Mouse (Mus musculus): Measurements from ENCODE around the gene Ralgapa2. TPM values are rescaled to one million over a fixed set of nuclear protein-coding genes. Genes with fewer than 3 reads are reported as not detected.

Gene Ralgapa2
- polyA plus RNA-seq, 1 experiment: 8.3 TPM

DNA sequence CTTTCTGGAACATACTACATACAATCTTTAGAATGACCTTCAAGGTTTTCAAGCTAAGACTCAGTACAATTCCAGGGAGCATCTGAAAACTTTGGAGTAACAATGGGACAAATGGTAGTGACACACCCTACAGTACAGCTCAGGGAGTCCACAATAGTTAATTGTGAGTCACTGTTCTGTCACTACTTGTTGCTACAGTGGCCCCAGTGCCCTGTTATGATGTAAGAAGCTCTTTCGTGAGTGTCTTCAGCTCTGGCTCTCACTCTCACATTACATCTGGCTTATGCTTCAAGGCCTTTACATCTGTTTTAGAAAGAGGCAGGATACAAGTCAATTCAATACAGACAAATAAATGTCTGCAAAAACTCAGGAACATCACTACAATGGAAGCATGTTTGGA is 223.8 kb downstream of the Ralgapa2 start:
- H3K4me3 ChIP-seq (ENCODE audit: extremely low read depth, insufficient read depth, insufficient read length): no peak overlapping the region
- 93% methylated on average over 1 of the region's 1 CpGs for WGBS
- H3K36me3 ChIP-seq (ENCODE audit: control insufficient read depth, insufficient read depth, low read length): no peaks in the 10 kb centered on the region
- TF ChIP-seq POLR2A (IDR thresholded peaks at IDR 0.05; ENCODE audit: low read depth, low read length) (no peak), CTCF (IDR thresholded peaks at IDR 0.05; ENCODE audit: extremely low read depth, insufficient read depth, insufficient read length, insufficient replicate concordance) (no peak)
- H3K27ac ChIP-seq (ENCODE audit: insufficient read depth, low read length): no peak overlapping the region
- no peaks in the 10 kb centered on the region for H3K27me3 ChIP-seq (ENCODE audit: control insufficient read depth, insufficient read depth, low read length)
- H3K4me1 ChIP-seq (ENCODE audit: control insufficient read depth, insufficient read depth, insufficient read length): no peaks in the 10 kb centered on the region
- no peak for DNase-seq (ENCODE audit: low read depth in 1 of 2, low spot score in 2 of 2)

DNA sequence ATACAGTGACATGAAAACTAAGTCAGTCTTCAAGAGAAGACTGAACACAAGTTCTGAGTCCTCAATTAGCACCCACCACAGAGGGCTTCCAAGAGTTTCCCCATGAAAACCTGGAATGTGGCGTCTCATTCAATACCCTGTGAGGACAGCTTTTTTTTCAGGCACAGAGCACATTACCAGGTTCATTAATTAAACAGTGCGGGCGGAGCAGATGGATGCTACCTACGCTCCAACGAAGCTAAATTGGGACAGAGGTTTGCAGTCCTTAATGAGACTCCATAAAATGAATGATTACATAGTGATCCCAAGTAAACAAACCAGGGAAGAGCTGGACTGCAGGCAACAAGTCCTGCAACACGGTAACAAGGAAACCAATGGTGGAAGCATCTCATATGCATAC is 224.6 kb downstream of the Ralgapa2 start:
- TF ChIP-seq POLR2A (IDR thresholded peaks at IDR 0.05; ENCODE audit: low read depth, low read length) (no peak), CTCF (IDR thresholded peaks at IDR 0.05; ENCODE audit: extremely low read depth, insufficient read depth, insufficient read length, insufficient replicate concordance) (no peak)
- Histone ChIP-seq H3K4me1 (ENCODE audit: control insufficient read depth, insufficient read depth, insufficient read length) (no peaks in the 10 kb centered on the region), H3K27ac (ENCODE audit: insufficient read depth, low read length) (no peak overlapping the region), H3K36me3 (ENCODE audit: control insufficient read depth, insufficient read depth, low read length) (no peaks in the 10 kb centered on the region), H3K27me3 (ENCODE audit: control insufficient read depth, insufficient read depth, low read length) (no peaks in the 10 kb centered on the region), H3K4me3 (ENCODE audit: extremely low read depth, insufficient read depth, insufficient read length) (no peak overlapping the region)
- DNase-seq (ENCODE audit: low read depth in 1 of 2, low spot score in 2 of 2): no peak
- 95% methylated on average over 6 of the region's 6 CpGs for WGBS

DNA sequence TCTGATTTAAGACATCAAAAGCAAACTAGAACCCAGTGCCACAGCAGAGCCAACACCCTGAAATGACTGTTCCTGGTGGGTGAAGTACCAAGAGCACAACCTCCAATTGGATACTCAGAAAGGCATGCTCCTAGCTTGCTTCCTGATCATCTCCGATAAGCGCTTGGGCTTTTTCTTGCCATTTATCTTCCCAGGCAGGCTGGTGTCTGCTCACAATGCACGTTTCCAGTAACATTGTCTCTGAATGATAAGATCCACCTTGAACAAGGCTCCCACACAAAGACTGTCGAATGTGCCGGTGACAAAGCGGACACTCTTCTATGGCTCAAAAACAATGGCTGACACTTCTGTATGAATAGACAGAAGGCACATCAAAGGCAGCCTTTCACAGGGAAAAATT is 230.8 kb downstream of the Ralgapa2 start:
- Histone ChIP-seq H3K4me3 (ENCODE audit: extremely low read depth, insufficient read depth, insufficient read length) (no peak overlapping the region), H3K36me3 (ENCODE audit: control insufficient read depth, insufficient read depth, low read length) (no peaks in the 10 kb centered on the region), H3K27me3 (ENCODE audit: control insufficient read depth, insufficient read depth, low read length) (no peaks in the 10 kb centered on the region), H3K4me1 (ENCODE audit: control insufficient read depth, insufficient read depth, insufficient read length) (no peaks in the 10 kb centered on the region), H3K27ac (ENCODE audit: insufficient read depth, low read length) (no peak overlapping the region)
- no peak for DNase-seq (ENCODE audit: low read depth in 1 of 2, low spot score in 2 of 2)
- 84% methylated on average over 6 of the region's 6 CpGs for WGBS
- no peak for TF ChIP-seq CTCF (IDR thresholded peaks at IDR 0.05; ENCODE audit: extremely low read depth, insufficient read depth, insufficient read length, insufficient replicate concordance)
- no peak for TF ChIP-seq POLR2A (IDR thresholded peaks at IDR 0.05; ENCODE audit: low read depth, low read length)

DNA sequence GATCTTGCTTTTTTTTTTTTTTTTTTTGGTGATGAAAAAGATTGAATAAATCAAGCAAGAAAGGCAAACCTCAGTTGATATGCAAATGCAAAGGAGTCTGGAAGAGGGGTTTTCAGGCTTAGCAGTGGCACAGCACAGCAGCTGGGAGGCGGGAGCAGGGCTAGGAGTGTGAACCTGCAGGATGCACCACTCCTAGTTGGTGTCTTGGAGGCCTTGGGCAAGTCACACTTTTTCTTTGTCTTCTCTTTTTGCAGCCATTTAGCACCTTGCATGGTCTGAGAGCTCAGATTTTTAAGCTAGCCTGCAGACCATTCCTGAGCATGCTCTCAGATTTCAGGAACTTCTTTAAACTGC is 231.2 kb downstream of the Ralgapa2 start:
- no peak for DNase-seq (ENCODE audit: low read depth in 1 of 2, low spot score in 2 of 2)
- no peaks in the 10 kb centered on the region for H3K27me3 ChIP-seq (ENCODE audit: control insufficient read depth, insufficient read depth, low read length)
- no peaks in the 10 kb centered on the region for H3K36me3 ChIP-seq (ENCODE audit: control insufficient read depth, insufficient read depth, low read length)
- H3K27ac ChIP-seq (ENCODE audit: insufficient read depth, low read length): no peak overlapping the region
- H3K4me1 ChIP-seq (ENCODE audit: control insufficient read depth, insufficient read depth, insufficient read length): no peaks in the 10 kb centered on the region
- TF ChIP-seq CTCF (IDR thresholded peaks at IDR 0.05; ENCODE audit: extremely low read depth, insufficient read depth, insufficient read length, insufficient replicate concordance): no peak
- no peak for TF ChIP-seq POLR2A (IDR thresholded peaks at IDR 0.05; ENCODE audit: low read depth, low read length)
- H3K4me3 ChIP-seq (ENCODE audit: extremely low read depth, insufficient read depth, insufficient read length): no peak overlapping the region
- 97% methylated on average over 1 of the region's 1 CpGs for WGBS

DNA sequence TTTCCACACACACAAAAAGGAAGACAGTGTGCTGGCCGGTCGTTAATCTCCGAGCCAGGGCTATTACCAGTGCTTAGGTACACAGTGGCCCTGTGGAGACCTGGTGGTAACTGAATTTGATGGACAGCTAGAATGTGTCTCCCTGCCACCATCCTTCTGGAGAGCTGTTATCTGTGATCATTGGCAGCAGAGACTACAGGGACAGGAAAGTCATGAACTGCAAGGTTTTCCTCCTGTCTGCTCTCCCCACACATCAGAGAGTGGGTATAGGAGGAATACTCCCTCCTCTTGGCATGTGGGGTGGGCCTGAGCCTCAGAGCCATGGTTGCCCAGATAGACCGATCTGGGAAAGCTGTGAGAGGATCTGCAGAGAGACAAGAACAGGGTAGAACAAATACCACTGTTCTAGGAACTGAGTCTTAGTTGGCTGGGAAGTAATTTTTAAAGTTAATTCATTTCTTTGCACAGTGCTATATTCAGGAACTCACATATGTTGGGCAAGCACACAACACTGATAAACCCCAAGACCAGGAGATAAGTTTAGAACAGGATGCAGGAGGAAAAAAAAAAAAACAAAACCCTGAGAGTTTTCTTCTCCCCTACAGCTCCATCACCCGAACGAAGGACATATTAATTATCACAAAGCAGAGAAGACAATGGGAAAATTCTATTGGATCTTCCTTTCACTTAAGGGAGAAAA is 231.8 kb downstream of the Ralgapa2 start:
- DNase-seq (ENCODE audit: low read depth in 1 of 2, low spot score in 2 of 2): no peak
- TF ChIP-seq POLR2A (IDR thresholded peaks at IDR 0.05; ENCODE audit: low read depth, low read length) (no peak), CTCF (IDR thresholded peaks at IDR 0.05; ENCODE audit: extremely low read depth, insufficient read depth, insufficient read length, insufficient replicate concordance) (no peak)
- Histone ChIP-seq H3K4me1 (ENCODE audit: control insufficient read depth, insufficient read depth, insufficient read length) (no peaks in the 10 kb centered on the region), H3K4me3 (ENCODE audit: extremely low read depth, insufficient read depth, insufficient read length) (no peak overlapping the region), H3K27ac (ENCODE audit: insufficient read depth, low read length) (no peak overlapping the region), H3K27me3 (ENCODE audit: control insufficient read depth, insufficient read depth, low read length) (no peaks in the 10 kb centered on the region), H3K36me3 (ENCODE audit: control insufficient read depth, insufficient read depth, low read length) (no peaks in the 10 kb centered on the region)
- WGBS: 82% methylated on average over 6 of the region's 6 CpGs

DNA sequence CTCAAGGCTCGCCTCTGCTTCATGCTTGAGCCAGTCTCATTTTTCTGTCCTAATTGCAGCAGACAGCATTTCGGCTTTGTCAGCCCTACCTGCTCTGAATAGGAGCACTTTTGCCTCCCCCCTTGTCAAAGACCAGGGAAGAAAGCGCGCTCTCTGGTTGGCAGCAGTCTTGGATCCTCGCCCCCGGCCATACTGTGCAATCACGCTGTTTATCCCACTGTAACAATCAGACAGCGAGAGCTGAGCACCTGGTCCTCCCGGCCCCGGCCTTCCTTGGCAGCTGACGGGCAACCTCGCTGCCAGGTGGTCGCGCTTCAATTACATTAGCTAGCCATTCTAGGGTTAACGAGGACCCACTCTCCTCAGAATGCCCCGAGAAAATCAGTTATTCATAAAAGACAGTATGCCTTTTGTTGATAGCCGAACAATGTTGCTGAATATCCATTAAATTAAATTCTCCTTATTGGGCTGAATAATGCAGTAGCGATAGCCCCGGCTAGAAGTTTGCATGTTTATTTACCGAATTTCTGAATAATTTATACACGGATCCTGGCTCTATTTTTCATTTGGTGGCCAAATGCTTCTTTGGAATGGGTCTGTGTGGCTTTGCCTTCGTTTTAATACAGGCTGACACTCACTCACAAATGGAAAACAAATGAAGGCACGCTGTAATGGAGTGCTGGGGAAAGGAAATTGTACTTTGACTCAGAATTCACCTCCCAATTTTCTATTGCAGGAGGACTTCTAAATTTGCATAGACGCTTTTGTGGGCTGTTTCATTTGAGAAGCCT is 232.5 kb downstream of the Ralgapa2 start:
- Histone ChIP-seq H3K27me3 (ENCODE audit: control insufficient read depth, insufficient read depth, low read length) (no peaks in the 10 kb centered on the region), H3K36me3 (ENCODE audit: control insufficient read depth, insufficient read depth, low read length) (no peaks in the 10 kb centered on the region), H3K4me1 (ENCODE audit: control insufficient read depth, insufficient read depth, insufficient read length) (no peaks in the 10 kb centered on the region), H3K27ac (ENCODE audit: insufficient read depth, low read length) (no peak overlapping the region), H3K4me3 (ENCODE audit: extremely low read depth, insufficient read depth, insufficient read length) (no peak overlapping the region)
- 91% methylated on average over 24 of the region's 24 CpGs for WGBS
- TF ChIP-seq POLR2A (IDR thresholded peaks at IDR 0.05; ENCODE audit: low read depth, low read length) (no peak), CTCF (IDR thresholded peaks at IDR 0.05; ENCODE audit: extremely low read depth, insufficient read depth, insufficient read length, insufficient replicate concordance) (no peak)
- no peak for DNase-seq (ENCODE audit: low read depth in 1 of 2, low spot score in 2 of 2)

DNA sequence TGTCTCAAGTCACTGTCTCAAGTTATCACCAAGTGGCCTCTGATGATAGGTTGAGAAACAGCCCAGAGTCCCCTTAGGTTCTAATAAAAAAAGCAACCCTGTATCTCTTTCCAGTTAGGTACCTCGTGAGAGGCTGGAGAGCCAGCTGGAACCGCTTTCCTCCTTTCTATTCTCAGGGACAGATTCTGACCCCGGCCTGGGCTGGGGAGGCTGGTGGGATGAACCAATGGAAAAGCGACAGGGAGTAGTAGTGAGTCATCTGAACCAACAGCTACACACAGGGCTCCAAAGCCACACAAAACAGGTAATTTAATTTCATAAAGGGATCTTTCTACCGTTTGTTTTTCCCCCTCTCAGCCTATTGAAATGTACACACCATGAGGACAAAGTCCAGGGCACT is 233.8 kb downstream of the Ralgapa2 start:
- no peaks in the 10 kb centered on the region for H3K27me3 ChIP-seq (ENCODE audit: control insufficient read depth, insufficient read depth, low read length)
- no peak for TF ChIP-seq POLR2A (IDR thresholded peaks at IDR 0.05; ENCODE audit: low read depth, low read length)
- TF ChIP-seq CTCF (IDR thresholded peaks at IDR 0.05; ENCODE audit: extremely low read depth, insufficient read depth, insufficient read length, insufficient replicate concordance): no peak
- H3K27ac ChIP-seq (ENCODE audit: insufficient read depth, low read length): no peak overlapping the region
- no peaks in the 10 kb centered on the region for H3K36me3 ChIP-seq (ENCODE audit: control insufficient read depth, insufficient read depth, low read length)
- DNase-seq (ENCODE audit: low read depth in 1 of 2, low spot score in 2 of 2): no peak
- WGBS: 71% methylated on average over 5 of the region's 5 CpGs
- no peaks in the 10 kb centered on the region for H3K4me1 ChIP-seq (ENCODE audit: control insufficient read depth, insufficient read depth, insufficient read length)
- H3K4me3 ChIP-seq (ENCODE audit: extremely low read depth, insufficient read depth, insufficient read length): no peak overlapping the region
